Mouse (Mus musculus) liver, embryonic 16.5 days (tissue): ENCODE results near the gene Rcbtb2. TPM values are rescaled to one million over a fixed set of nuclear protein-coding genes. Genes with fewer than 3 reads are reported as not detected.

ENCODE experiments used
- ATAC-seq: fragments of 200-750 bp; cut with Nextera tagmentation; 2 replicates; pipeline ENCODE4 v1.8.0; 2017; ENCODE audit warnings: low read depth, mild to moderate bottlenecking, moderate number of reproducible peaks, moderate library complexity
- H3K27ac ChIP-seq: fragments of 300-500 bp; sonication (generic); 2 replicates; pipeline ENCODE4 v1.5.1; 2014; ENCODE audit warnings: mild to moderate bottlenecking, low read length
- H3K27me3 ChIP-seq: fragments of 300-500 bp; sonication (generic); 2 replicates; pipeline ENCODE4 v1.6.1; 2014; ENCODE audit warnings: low read depth, low read length, mixed read lengths; ENCODE audit not compliant: control insufficient read depth, insufficient read depth
- H3K36me3 ChIP-seq: fragments of 300-500 bp; sonication (generic); 2 replicates; pipeline ENCODE4 v1.6.1; 2014; ENCODE audit warnings: mild to moderate bottlenecking; ENCODE audit not compliant: control insufficient read depth, insufficient read depth
- H3K4me1 ChIP-seq: fragments of 300-500 bp; sonication (generic); 2 replicates; pipeline ENCODE4 v1.6.1; 2014; ENCODE audit warnings: low read depth, low read length, mixed read lengths; ENCODE audit not compliant: control insufficient read depth
- H3K4me2 ChIP-seq: fragments of 300-500 bp; sonication (generic); 2 replicates; pipeline ENCODE4 v1.6.1; 2014; ENCODE audit warnings: low read depth, low read length, mixed read lengths
- H3K4me3 ChIP-seq: fragments of 300-500 bp; sonication (generic); 2 replicates; pipeline ENCODE4 v1.5.1; 2014; ENCODE audit warnings: low read depth, mild to moderate bottlenecking, low read length
- H3K9ac ChIP-seq: fragments of 300-500 bp; sonication (generic); 2 replicates; pipeline ENCODE4 v1.6.1; 2014; ENCODE audit warnings: low read depth, low read length
- H3K9me3 ChIP-seq: fragments of 300-500 bp; sonication (generic); replicated peaks from 2 replicates; pipeline ENCODE4 v1.6.1; 2016; ENCODE audit warnings: low read length; ENCODE audit not compliant: control insufficient read depth
- WGBS: fragments of 180-500 bp; shearing (Covaris S2); extraction: QIAGEN DNeasy Blood & Tissue Kit; methylation state at CpG from one replicate; pipeline ENCODE4 v1.1.7; 2014; ENCODE audit not compliant: insufficient replicate concordance; 5-methylcytosine and 5-hydroxymethylcytosine counted together
- polyA plus RNA-seq: library from polyadenylated mRNA; unstranded; fragments of >200 nt; fragmentation: Nextera tagmentation; extraction: Ambion mirVana; gene quantifications from 2 replicates; pipeline ENCODE4 v1.2.1, GENCODE M21; 2015

Gene Rcbtb2
- polyA plus RNA-seq, 1 experiment from 2014 or later = 19.5 TPM

GRCm38 (mm10) chr14:73201447-73201846 is 78.6 kb downstream of the Rcbtb2 start:
- no peaks in the 10 kb centered on the region for H3K4me1 ChIP-seq
- WGBS = 52% methylated on average over 3 of the region's 3 CpGs
- no peak; the same call in 1 of the 2 replicates for ATAC-seq
- no peaks in the 10 kb centered on the region for H3K27me3 ChIP-seq
- no peak overlapping the region for H3K4me2 ChIP-seq
- no peak overlapping the region for H3K9ac ChIP-seq
- H3K27ac ChIP-seq = no peak overlapping the region
- H3K9me3 ChIP-seq = no peaks in the 10 kb centered on the region
- peaks cover 21% of the 10 kb centered on the region for H3K36me3 ChIP-seq
- H3K4me3 ChIP-seq = no peak overlapping the region

GRCm38 (mm10) chr14:73204016-73204415 is 81.2 kb downstream of the Rcbtb2 start:
- H3K9me3 ChIP-seq = no peaks in the 10 kb centered on the region
- no peak overlapping the region for H3K4me3 ChIP-seq
- ATAC-seq = no peak
- H3K36me3 ChIP-seq = peaks cover 11% of the 10 kb centered on the region
- no peak overlapping the region for H3K4me2 ChIP-seq
- no peak overlapping the region for H3K9ac ChIP-seq
- H3K27ac ChIP-seq = no peak overlapping the region
- 54% methylated on average over 3 of the region's 3 CpGs for WGBS
- no peaks in the 10 kb centered on the region for H3K4me1 ChIP-seq
- no peaks in the 10 kb centered on the region for H3K27me3 ChIP-seq

GRCm38 (mm10) chr14:73209262-73209661 is 86.4 kb downstream of the Rcbtb2 start:
- Histone ChIP-seq H3K4me1 (no peaks in the 10 kb centered on the region; the same call in 1 of the 2 replicates), H3K27ac (0 out of 2 replicates have a peak overlapping the region, but pooled peaks have one; percentile 22), H3K4me3 (no peak overlapping the region), H3K27me3 (no peaks in the 10 kb centered on the region), H3K9ac (no peak overlapping the region), H3K9me3 (no peaks in the 10 kb centered on the region), H3K36me3 (peaks cover 16% of the 10 kb centered on the region), H3K4me2 (no peak overlapping the region)
- ATAC-seq = no peak

- no peak for ATAC-seq
- H3K36me3 ChIP-seq = peaks cover 14% of the 10 kb centered on the region
- no peaks in the 10 kb centered on the region; the same call in 1 of the 2 replicates for H3K4me1 ChIP-seq
- H3K9me3 ChIP-seq = no peaks in the 10 kb centered on the region
- no peak overlapping the region for H3K4me3 ChIP-seq
- H3K9ac ChIP-seq = no peak overlapping the region
- H3K4me2 ChIP-seq = no peak overlapping the region
- no peaks in the 10 kb centered on the region for H3K27me3 ChIP-seq
- WGBS = 91% methylated on average over 8 of the region's 8 CpGs
- no peak overlapping the region for H3K27ac ChIP-seq
These were observed 87.4 kb downstream of the Rcbtb2 start for GRCm38 (mm10) chr14:73210196-73210595.

- 71% methylated on average over 5 of the region's 5 CpGs for WGBS
- Histone ChIP-seq H3K27me3 (no peaks in the 10 kb centered on the region), H3K27ac (no peak overlapping the region), H3K4me2 (no peak overlapping the region), H3K9ac (no peak overlapping the region), H3K4me1 (no peaks in the 10 kb centered on the region; the same call in 1 of the 2 replicates), H3K9me3 (no peaks in the 10 kb centered on the region), H3K36me3 (peaks cover 8% of the 10 kb centered on the region), H3K4me3 (no peak overlapping the region)
- peak; percentile 89 for ATAC-seq
These were observed 88.6 kb downstream of the Rcbtb2 start for GRCm38 (mm10) chr14:73211477-73211876.

- Histone ChIP-seq H3K27ac (no peak overlapping the region), H3K9ac (no peak overlapping the region), H3K27me3 (no peaks in the 10 kb centered on the region), H3K4me3 (no peak overlapping the region), H3K4me2 (no peak overlapping the region), H3K9me3 (no peaks in the 10 kb centered on the region), H3K4me1 (no peaks in the 10 kb centered on the region; the same call in 1 of the 2 replicates), H3K36me3 (peaks cover 2% of the 10 kb centered on the region)
- 85% methylated on average over 1 of the region's 1 CpGs for WGBS
- no peak for ATAC-seq
These were observed 94.2 kb downstream of the Rcbtb2 start for GRCm38 (mm10) chr14:73217062-73217461.

- no peak overlapping the region for H3K27ac ChIP-seq
- ATAC-seq = no peak
- 59% methylated on average over 9 of the region's 9 CpGs for WGBS
These were observed 99.6 kb downstream of the Rcbtb2 start for GRCm38 (mm10) chr14:73222316-73222970.

GRCm38 (mm10) chr14:73226346-73226745 is 103.5 kb downstream of the Rcbtb2 start:
- Histone ChIP-seq H3K4me1 (no peaks in the 10 kb centered on the region; the same call in 1 of the 2 replicates), H3K36me3 (no peaks in the 10 kb centered on the region; the same call in 1 of the 2 replicates), H3K27ac (no peak overlapping the region), H3K4me2 (no peak overlapping the region), H3K27me3 (no peaks in the 10 kb centered on the region), H3K9ac (no peak overlapping the region), H3K4me3 (no peak overlapping the region), H3K9me3 (no peaks in the 10 kb centered on the region)
- 82% methylated on average over 3 of the region's 3 CpGs for WGBS
- no peak for ATAC-seq

More at GRCm38 (mm10) chr14:73222316-73222970, 99.6 kb downstream of the Rcbtb2 start:
- H3K9ac ChIP-seq = no peak overlapping the region
- no peaks in the 10 kb centered on the region; the same call in 1 of the 2 replicates for H3K4me1 ChIP-seq
- no peaks in the 10 kb centered on the region; the same call in 1 of the 2 replicates for H3K36me3 ChIP-seq
- no peak overlapping the region for H3K4me2 ChIP-seq
- no peaks in the 10 kb centered on the region for H3K27me3 ChIP-seq
- no peak overlapping the region for H3K4me3 ChIP-seq
- H3K9me3 ChIP-seq = no peaks in the 10 kb centered on the region

- Histone ChIP-seq H3K9me3 (no peaks in the 10 kb centered on the region), H3K9ac (no peak overlapping the region), H3K27ac (no peak overlapping the region), H3K4me2 (no peak overlapping the region), H3K27me3 (no peaks in the 10 kb centered on the region), H3K4me3 (no peak overlapping the region), H3K36me3 (no peaks in the 10 kb centered on the region; the same call in 1 of the 2 replicates), H3K4me1 (no peaks in the 10 kb centered on the region)
- ATAC-seq = no peak
- WGBS = 18% methylated on average over 1 of the region's 1 CpGs
These were observed 104.0 kb downstream of the Rcbtb2 start for GRCm38 (mm10) chr14:73226849-73227248.
